Mouse (Mus musculus) CH12.LX (cell line): ENCODE measurements around the gene Fahd2a. TPM values are rescaled to one million over a fixed set of nuclear protein-coding genes. Genes with fewer than 3 reads are reported as not detected.

ENCODE experiments used
- DNase-seq: peaks from one replicate; pipeline ENCODE4 v3.0.0-alpha.2; 2013; ENCODE audit errors: extremely low read depth
- H3K27ac ChIP-seq: 2 replicates; pipeline ENCODE4 v1.5.1; 2012; ENCODE audit warnings: low read depth, mild to moderate bottlenecking, control low read depth, moderate library complexity; ENCODE audit not compliant: insufficient read depth
- H3K27me3 ChIP-seq: replicated peaks from 2 replicates; pipeline ENCODE3; 2012; ENCODE audit warnings: inconsistent platforms
- H3K36me3 ChIP-seq, 2 experiments: replicated peaks in 1 of 2; 2 replicates each; pipeline versions ENCODE3 to v1.6.1; 2012; ENCODE audit warnings: inconsistent platforms in 1 of 2, low read length in 1 of 2, mild to moderate bottlenecking in 1 of 2, mixed read lengths in 1 of 2, moderate library complexity in 1 of 2; ENCODE audit not compliant: control insufficient read depth in 1 of 2, insufficient read depth in 1 of 2
- H3K4me1 ChIP-seq, 2 experiments: 2 replicates each; pipeline ENCODE4 v1.6.1; 2012; ENCODE audit warnings: inconsistent platforms in 1 of 2, moderate library complexity in 1 of 2; ENCODE audit not compliant: insufficient read depth in 2 of 2, control insufficient read depth in 1 of 2
- H3K4me2 ChIP-seq: 2 replicates; pipeline ENCODE4 v1.6.1; 2012; ENCODE audit warnings: low read depth, mild to moderate bottlenecking, control low read depth; ENCODE audit not compliant: poor library complexity, insufficient read depth, severe bottlenecking
- H3K4me3 ChIP-seq, 3 experiments: fragments of 150-350 bp in 1 of 3; sonication (generic) in 1 of 3; replicated peaks in 1 of 3; 2 replicates each; pipeline versions ENCODE3 to v1.5.1; 2011 to 2012; ENCODE audit warnings: low read depth in 2 of 3, low read length in 2 of 3, mild to moderate bottlenecking in 2 of 3, moderate library complexity in 2 of 3, control low read depth in 1 of 3, improper control_type of control experiment in 1 of 3, inconsistent platforms in 1 of 3, mixed read lengths in 1 of 3; ENCODE audit not compliant: poor library complexity in 1 of 3
- H3K79me2 ChIP-seq: replicated peaks from 2 replicates; pipeline ENCODE4 v1.6.1; 2012; ENCODE audit warnings: mild to moderate bottlenecking, moderate library complexity; ENCODE audit not compliant: control insufficient read depth, poor library complexity, insufficient read depth, severe bottlenecking; ENCODE audit errors: extremely low read depth
- H3K9ac ChIP-seq: 2 replicates; pipeline ENCODE4 v1.6.1; 2012; ENCODE audit warnings: low read depth, mild to moderate bottlenecking, control low read depth, moderate library complexity; ENCODE audit not compliant: insufficient read depth
- H3K9me3 ChIP-seq: replicated peaks from 2 replicates; pipeline ENCODE3; 2012; ENCODE audit warnings: low read length, inconsistent platforms, mixed read lengths
- BHLHE40 ChIP-seq: IDR thresholded peaks from 2 replicates; pipeline ENCODE4 v1.6.1; 2011; ENCODE audit warnings: mild to moderate bottlenecking, low read depth, low read length, improper control_type of control experiment
- CHD1 ChIP-seq: IDR thresholded peaks from 2 replicates; pipeline ENCODE4 v1.6.1; 2012; ENCODE audit warnings: low read depth, low read length, improper control_type of control experiment, inconsistent platforms
- CTCF ChIP-seq, 2 experiments: IDR thresholded peaks in 1 of 2; conservative IDR thresholded peaks in 1 of 2; 2 replicates each; pipeline ENCODE4 v1.5.1; 2011 to 2012; ENCODE audit warnings: low read depth in 2 of 2, low read length in 2 of 2, improper control_type of control experiment in 1 of 2, inconsistent platforms in 1 of 2, mild to moderate bottlenecking in 1 of 2, moderate library complexity in 1 of 2
- E2F4 ChIP-seq: IDR thresholded peaks from 2 replicates; pipeline ENCODE4 v1.6.1; 2011; ENCODE audit warnings: low read depth, low read length, improper control_type of control experiment; ENCODE audit not compliant: insufficient replicate concordance
- ELF1 ChIP-seq: IDR thresholded peaks from 2 replicates; pipeline ENCODE4 v1.6.1; 2014; ENCODE audit warnings: low read depth, mild to moderate bottlenecking, inconsistent platforms, low read length, improper control_type of control experiment
- ETS1 ChIP-seq: conservative IDR thresholded peaks from 2 replicates; pipeline ENCODE4 v1.6.1; 2012; ENCODE audit warnings: low read depth, mild to moderate bottlenecking, inconsistent platforms, low read length, improper control_type of control experiment, moderate library complexity
- GABPA ChIP-seq: IDR thresholded peaks from 2 replicates; pipeline ENCODE4 v1.6.1; 2012; ENCODE audit warnings: low read depth, low read length, improper control_type of control experiment, inconsistent platforms; ENCODE audit not compliant: insufficient replicate concordance
- HCFC1 ChIP-seq: IDR thresholded peaks from 2 replicates; pipeline ENCODE4 v1.6.1; 2012; ENCODE audit warnings: low read depth, mild to moderate bottlenecking, inconsistent platforms, low read length, improper control_type of control experiment
- IRF4 ChIP-seq: IDR thresholded peaks from 2 replicates; pipeline ENCODE4 v1.6.1; 2014; ENCODE audit warnings: low read depth, mild to moderate bottlenecking, inconsistent platforms, low read length, improper control_type of control experiment
- JUN ChIP-seq: IDR thresholded peaks from 2 replicates; pipeline ENCODE4 v1.6.1; 2011; ENCODE audit warnings: low read depth, mild to moderate bottlenecking, low read length, improper control_type of control experiment, moderate library complexity; ENCODE audit not compliant: insufficient read depth
- JUND ChIP-seq: conservative IDR thresholded peaks from 2 replicates; pipeline ENCODE4 v1.6.1; 2011; ENCODE audit warnings: low read depth, low read length, improper control_type of control experiment
- MAX ChIP-seq: IDR thresholded peaks from 2 replicates; pipeline ENCODE4 v1.6.1; 2011; ENCODE audit warnings: low read length, improper control_type of control experiment
- MEF2A ChIP-seq: IDR thresholded peaks from 2 replicates; pipeline ENCODE4 v1.6.1; 2014; ENCODE audit warnings: low read depth, mild to moderate bottlenecking, inconsistent platforms, low read length, improper control_type of control experiment, borderline replicate concordance
- NELFE ChIP-seq: IDR thresholded peaks from 2 replicates; pipeline ENCODE4 v1.6.1; 2011; ENCODE audit warnings: low read depth, low read length, improper control_type of control experiment
- NRF1 ChIP-seq: IDR thresholded peaks from 2 replicates; pipeline ENCODE4 v1.6.1; 2014; ENCODE audit warnings: low read depth, mild to moderate bottlenecking, inconsistent platforms, low read length, improper control_type of control experiment, moderate library complexity
- PAX5 ChIP-seq: IDR thresholded peaks from 2 replicates; pipeline ENCODE4 v1.6.1; 2012; ENCODE audit warnings: low read length, inconsistent platforms, mixed read lengths
- RAD21 ChIP-seq: IDR thresholded peaks from 2 replicates; pipeline ENCODE4 v1.6.1; 2011; ENCODE audit warnings: low read depth, mild to moderate bottlenecking, low read length, improper control_type of control experiment, moderate library complexity
- SIN3A ChIP-seq: IDR thresholded peaks from 2 replicates; pipeline ENCODE4 v1.6.1; 2012; ENCODE audit warnings: low read length, improper control_type of control experiment, inconsistent platforms
- TBP ChIP-seq: conservative IDR thresholded peaks from 2 replicates; pipeline ENCODE4 v1.6.1; 2011; ENCODE audit warnings: low read depth, low read length, improper control_type of control experiment
- TCF12 ChIP-seq: IDR thresholded peaks from 2 replicates; pipeline ENCODE4 v1.6.1; 2014; ENCODE audit warnings: low read depth, mild to moderate bottlenecking, inconsistent platforms, low read length, improper control_type of control experiment
- UBTF ChIP-seq: IDR thresholded peaks from 2 replicates; pipeline ENCODE4 v1.6.1; 2012; ENCODE audit warnings: low read depth, mild to moderate bottlenecking, inconsistent platforms, low read length, improper control_type of control experiment, moderate library complexity
- USF1 ChIP-seq: IDR thresholded peaks from 2 replicates; pipeline ENCODE4 v1.6.1; 2014; ENCODE audit warnings: low read depth, mild to moderate bottlenecking, inconsistent platforms, low read length, improper control_type of control experiment
- ZC3H11A ChIP-seq: IDR thresholded peaks from 2 replicates; pipeline ENCODE4 v1.6.1; 2012; ENCODE audit warnings: low read depth, mild to moderate bottlenecking, inconsistent platforms, low read length, improper control_type of control experiment
- ZKSCAN1 ChIP-seq: IDR thresholded peaks from 2 replicates; pipeline ENCODE4 v1.6.1; 2012; ENCODE audit warnings: low read depth, inconsistent platforms, low read length, improper control_type of control experiment, borderline replicate concordance
- ZMIZ1 ChIP-seq: IDR thresholded peaks from 2 replicates; pipeline ENCODE4 v1.6.1; 2012; ENCODE audit warnings: low read depth, mild to moderate bottlenecking, inconsistent platforms, low read length, improper control_type of control experiment
- ZNF384 ChIP-seq: IDR thresholded peaks from 2 replicates; pipeline ENCODE4 v1.6.1; 2012; ENCODE audit warnings: low read depth, low read length, improper control_type of control experiment, inconsistent platforms
- dilution Hi-C: fragments of 300-500 bp; cut with MboI; formaldehyde crosslinking; loops from 2 replicates; pipeline ENCODE4 v1.14.3; 2020; ENCODE audit warnings: low sequenced_read_pairs; ENCODE audit not compliant: extremely low pct_unique_long_range_greater_than_20kb, extremely low pct_ligation_motif_present
- in situ Hi-C: fragments of 300-500 bp; cut with MboI; formaldehyde crosslinking; loops from 3 replicates; pipeline ENCODE4 v1.14.3; 2019; ENCODE audit warnings: low sequenced_read_pairs, low pct_ligation_motif_present, low pct_unique_long_range_greater_than_20kb, mixed read lengths
- polyA plus RNA-seq: library from polyadenylated mRNA; unstranded; fragments of >175 nt; gene quantifications from 2 replicates; pipeline ENCODE4 v1.2.1, GENCODE M21; 2012; ENCODE audit warnings: low read depth; ENCODE audit not compliant: insufficient read length
- total RNA-seq, 2 experiments: library from RNA; depleted of rRNA; stranded (reverse); fragments of 300-350 nt in 1 of 2; fragments of >200 nt in 1 of 2; gene quantifications; 2 replicates each; pipeline ENCODE4 v1.2.3; 2012 to 2014

Gene Fahd2a
- total and polyA plus RNA-seq, 3 experiments, result 4.5 to 9.9 (median 6.6) TPM

- TF ChIP-seq ZKSCAN1, result no peak
- TF ChIP-seq ETS1, result no peak
- TF ChIP-seq, all 38 proteins: peak for 0
Observed at GRCm38 (mm10) chr2:127394606-127395161, 49.7 kb downstream of the Fahd2a start (continued).

- H3K4me1 ChIP-seq, result no peaks in the 10 kb centered on the region
- TF ChIP-seq CTCF (conservative IDR thresholded peaks at IDR 0.05 in 1 of 2, IDR thresholded peaks at IDR 0.05 in 1 of 2; ENCODE audit: low read depth in 2 of 2, low read length in 2 of 2), result no peak
- no peak for TF ChIP-seq CHD1
- TF ChIP-seq NELFE, result no peak
- no peak for TF ChIP-seq ELF1
- no peak for TF ChIP-seq MAX
- no peak for TF ChIP-seq ETS1
- TF ChIP-seq MEF2A, result no peak
- no peak for TF ChIP-seq USF1
- TF ChIP-seq HCFC1, result no peak
- no peak for TF ChIP-seq JUN
- no peak for TF ChIP-seq IRF4
- no peak for TF ChIP-seq NRF1
- no peak for TF ChIP-seq ZMIZ1
- no peak for TF ChIP-seq ZC3H11A
- TF ChIP-seq, all 38 proteins: peak for 0
- in situ Hi-C loops, result no loop called here
- dilution Hi-C loops, result no loop called here
- H3K27ac ChIP-seq, result no peak overlapping the region
- no peak for DNase-seq
- no peaks in the 10 kb centered on the region for H3K79me2 ChIP-seq
- no peaks in the 10 kb centered on the region for H3K9me3 ChIP-seq
- no peak overlapping the region for H3K9ac ChIP-seq
- H3K4me3 ChIP-seq, result no peak overlapping the region
- no peaks in the 10 kb centered on the region for H3K36me3 ChIP-seq
- H3K27me3 ChIP-seq, result peaks cover 6% of the 10 kb centered on the region
- H3K4me2 ChIP-seq, result no peak overlapping the region
Observed at GRCm38 (mm10) chr2:127391323-127391722, 53.0 kb downstream of the Fahd2a start.

GRCm38 (mm10) chr2:127390846-127391245, 53.5 kb downstream of the Fahd2a start:
- Histone ChIP-seq H3K27ac (no peak overlapping the region), H3K79me2 (no peaks in the 10 kb centered on the region), H3K4me3 (no peak overlapping the region), H3K9me3 (no peaks in the 10 kb centered on the region), H3K27me3 (peaks cover 8% of the 10 kb centered on the region), H3K9ac (no peak overlapping the region), H3K4me1 (no peaks in the 10 kb centered on the region)
- in situ Hi-C loops, result no loop called here
- dilution Hi-C loops, result no loop called here
- no peak for DNase-seq
- no peak for TF ChIP-seq BHLHE40
- no peak for TF ChIP-seq PAX5
- no peak for TF ChIP-seq UBTF
- no peak for TF ChIP-seq RAD21
- TF ChIP-seq ZKSCAN1, result no peak
- TF ChIP-seq CHD1, result no peak
- TF ChIP-seq TCF12, result no peak
- no peak for TF ChIP-seq ZNF384
- TF ChIP-seq JUND, result no peak
- no peak for TF ChIP-seq TBP
- no peak for TF ChIP-seq E2F4
- no peak for TF ChIP-seq ETS1
- TF ChIP-seq HCFC1, result no peak
- TF ChIP-seq USF1, result no peak
- TF ChIP-seq ZMIZ1, result no peak
- TF ChIP-seq GABPA, result no peak
- no peak for TF ChIP-seq CTCF (conservative IDR thresholded peaks at IDR 0.05 in 1 of 2, IDR thresholded peaks at IDR 0.05 in 1 of 2; ENCODE audit: low read depth in 2 of 2, low read length in 2 of 2)
- no peak for TF ChIP-seq MEF2A
- TF ChIP-seq MAX, result no peak
- TF ChIP-seq SIN3A, result no peak
- TF ChIP-seq, all 38 proteins: peak for 0
- no peak overlapping the region for H3K4me2 ChIP-seq
- H3K36me3 ChIP-seq, result no peaks in the 10 kb centered on the region
